Mouse (Mus musculus) bone marrow macrophage, adult 2 months (primary cell): ENCODE data around the gene Ppp1r12b.

Source experiments
- CTCF ChIP-seq: IDR thresholded peaks from 2 replicates; pipeline ENCODE4 v1.5.1; 2012; ENCODE audit warnings: low read depth, mild to moderate bottlenecking, low read length, moderate library complexity
- POLR2A ChIP-seq: IDR thresholded peaks from 2 replicates; pipeline ENCODE4 v1.6.1; 2012; ENCODE audit warnings: mild to moderate bottlenecking, low read depth, low read length, borderline replicate concordance

DNA sequence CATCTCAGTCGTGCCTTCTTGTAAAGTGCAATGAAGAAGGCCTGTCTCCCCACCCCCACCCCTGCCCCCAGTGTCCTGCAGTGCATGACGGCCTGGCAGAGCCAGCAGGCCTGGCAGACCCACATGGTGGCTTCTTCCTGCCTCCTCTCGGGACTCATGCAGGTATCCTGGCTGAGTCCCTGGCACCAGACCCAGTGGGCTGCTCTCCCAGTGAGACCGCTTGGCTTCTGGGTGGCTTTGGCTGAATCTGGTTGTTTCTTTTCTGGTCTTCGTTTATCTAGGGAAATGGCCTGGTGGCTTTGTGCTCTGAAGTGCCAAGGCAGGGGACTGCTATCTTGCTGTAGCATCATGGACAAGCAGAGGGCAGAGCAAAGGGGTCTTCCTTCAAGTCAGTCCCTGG is 240.7 kb downstream of the Ppp1r12b start:
- TF ChIP-seq CTCF: no peak
- TF ChIP-seq POLR2A: no peak
